Mouse (Mus musculus): ENCODE data around the gene Cdca3. TPM values are rescaled to one million over a fixed set of nuclear protein-coding genes. Genes with fewer than 3 reads are reported as not detected.
"Not testable (repeated sequence)": the region's sequence is repeated elsewhere in the genome, so short reads cannot be mapped to it uniquely, and the experiment has no call there.

The Cdca3 gene
- polyA plus RNA-seq, 1 experiment from 2014 or later: 179 TPM

DNA sequence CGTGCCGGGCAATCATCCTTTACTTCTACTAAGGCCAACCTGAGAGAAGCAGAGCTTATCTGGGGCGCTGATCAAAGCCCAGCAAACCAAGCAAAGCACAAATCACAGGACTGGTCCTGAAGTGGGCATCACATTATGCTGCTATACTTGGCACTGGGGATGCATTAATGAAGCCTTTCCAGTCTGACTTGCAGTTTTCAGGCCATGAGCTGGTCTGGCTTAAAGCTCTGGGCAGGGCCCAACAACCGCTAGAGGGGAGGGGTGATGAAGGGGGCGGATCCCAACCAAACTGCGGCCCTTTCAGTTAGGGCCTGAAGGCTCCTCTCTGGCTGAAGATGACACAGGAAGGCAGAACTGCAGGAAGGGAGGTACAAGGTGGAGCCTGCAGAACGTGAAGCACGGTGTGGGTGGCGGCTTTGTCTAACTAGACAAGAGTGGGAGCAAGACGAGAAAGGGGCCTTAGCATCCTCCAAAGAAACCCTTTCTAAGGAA is 1.2 kb upstream of the Cdca3 start:
- Histone ChIP-seq H3K27ac (peak overlapping the region; percentile 91), H3K4me1 (peaks cover 19% of the 10 kb centered on the region), H3K27me3 (ENCODE audit: insufficient read depth, poor library complexity, severe bottlenecking) (no peaks in the 10 kb centered on the region), H3K9me3 (no peaks in the 10 kb centered on the region), H3K36me3 (peaks cover 60% of the 10 kb centered on the region), H3K4me3 (peak overlapping the region; percentile 68)
- WGBS: 25% methylated on average over 10 of the region's 10 CpGs
- DNase-seq (ENCODE audit: low spot score): no peak

DNA sequence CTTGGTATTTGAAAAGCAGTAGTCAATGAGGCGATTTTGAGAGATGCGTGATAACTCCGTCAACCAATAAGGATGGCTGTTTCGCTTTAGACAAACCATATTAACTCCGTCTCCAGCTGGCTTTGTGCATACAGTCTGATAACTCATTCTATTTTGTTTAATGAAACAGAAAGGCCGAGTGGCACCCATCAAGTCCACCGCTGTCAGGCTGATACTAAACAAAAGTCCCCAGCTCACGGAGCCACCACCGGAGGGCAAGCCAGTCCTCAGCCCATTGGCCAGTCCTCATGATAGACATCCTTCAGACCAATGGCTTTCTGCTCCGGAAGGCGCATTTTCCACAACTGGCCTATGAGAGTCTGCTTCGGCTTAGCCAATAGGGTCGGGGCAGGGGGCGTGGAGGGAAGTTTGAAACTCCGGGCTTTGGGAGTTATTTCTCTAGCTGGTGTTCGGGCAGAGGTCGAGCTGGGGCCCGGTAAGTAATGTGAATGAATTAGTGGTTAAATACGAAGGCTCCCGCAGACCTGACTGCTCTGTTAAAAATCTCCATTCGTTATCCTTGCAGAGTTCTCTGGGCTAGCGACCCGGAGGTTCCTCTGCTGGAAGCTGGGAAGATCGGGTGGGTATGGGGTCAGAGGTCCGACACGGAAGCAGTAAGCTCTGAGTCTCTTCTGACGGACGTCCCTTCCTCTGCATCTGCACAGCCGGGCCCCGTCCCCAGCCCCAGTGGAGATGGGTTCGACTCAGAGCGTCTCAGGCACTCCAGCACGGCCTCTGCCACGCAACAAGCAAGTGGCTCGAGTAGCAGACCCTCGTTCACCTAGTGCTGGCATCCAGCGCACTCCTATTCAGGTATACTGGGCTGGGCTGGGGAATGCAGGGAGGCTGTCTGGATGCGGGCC is 703 bp downstream of the Cdca3 start:
- H3K9me3 ChIP-seq: no peaks in the 10 kb centered on the region
- H3K27ac ChIP-seq: peak overlapping the region; percentile 91
- under 1% methylated on average over 38 of the region's 38 CpGs for WGBS
- peaks cover 57% of the 10 kb centered on the region for H3K36me3 ChIP-seq
- H3K4me3 ChIP-seq: peak overlapping the region; percentile 68
- peaks cover 25% of the 10 kb centered on the region for H3K4me1 ChIP-seq
- DNase-seq (ENCODE audit: low spot score): peak; percentile 99
- no peaks in the 10 kb centered on the region for H3K27me3 ChIP-seq (ENCODE audit: insufficient read depth, poor library complexity, severe bottlenecking)

DNA sequence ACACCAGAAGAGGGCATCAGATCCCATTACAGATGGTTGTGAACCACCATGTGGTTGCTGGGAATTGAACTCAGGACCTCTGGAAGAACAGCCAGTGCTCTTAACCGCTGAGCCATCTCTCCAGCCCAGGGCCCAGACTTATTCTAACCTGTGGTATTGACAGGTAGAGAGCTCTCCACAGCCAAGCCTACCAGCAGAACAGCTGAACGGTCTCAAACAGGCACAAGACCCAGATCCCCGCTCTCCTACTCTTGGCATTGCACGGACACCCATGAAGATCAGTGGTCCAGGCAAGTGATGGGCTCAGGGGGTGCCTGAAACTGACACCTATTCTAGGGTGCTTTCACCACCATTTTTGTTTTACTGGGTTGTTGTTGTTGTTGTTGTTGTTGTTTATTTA is 1.9 kb downstream of the Cdca3 start:
- 93% methylated on average over 4 of the region's 4 CpGs for WGBS
- not testable (repeated sequence) for DNase-seq (ENCODE audit: low spot score); H3K27ac ChIP-seq; H3K9me3 ChIP-seq; H3K27me3 ChIP-seq (ENCODE audit: insufficient read depth, poor library complexity, severe bottlenecking)
- H3K36me3 ChIP-seq: peaks cover 46% of the 10 kb centered on the region
- peaks cover 36% of the 10 kb centered on the region for H3K4me1 ChIP-seq
- peak overlapping the region; percentile 68; the same call in 1 of the 2 replicates for H3K4me3 ChIP-seq

DNA sequence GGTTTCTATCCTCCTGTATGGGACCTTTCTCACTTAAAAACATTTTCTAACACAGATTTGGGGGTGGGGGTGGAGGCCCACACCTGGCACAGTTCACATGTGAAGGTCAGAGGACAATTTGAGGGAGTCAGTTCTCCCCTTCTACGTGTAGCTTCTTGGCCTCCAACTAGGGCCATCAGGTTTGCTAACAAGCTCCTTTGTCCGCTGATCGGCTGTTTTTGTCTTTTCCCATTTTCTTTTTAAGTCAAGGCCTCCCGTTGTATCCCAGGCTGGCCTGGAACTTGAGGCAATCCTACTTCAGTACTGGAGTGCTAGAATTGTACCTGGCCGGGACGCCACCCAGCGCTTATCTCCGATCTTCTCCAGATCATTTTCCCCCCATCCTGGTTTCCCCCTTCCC is 2.3 kb downstream of the Cdca3 start:
- H3K9me3 ChIP-seq: no peaks in the 10 kb centered on the region
- WGBS: 93% methylated on average over 8 of the region's 8 CpGs
- H3K4me3 ChIP-seq: no peak overlapping the region; the same call in 1 of the 2 replicates
- H3K4me1 ChIP-seq: peaks cover 41% of the 10 kb centered on the region
- no peak for DNase-seq (ENCODE audit: low spot score)
- H3K27ac ChIP-seq: no peak overlapping the region
- H3K36me3 ChIP-seq: peaks cover 42% of the 10 kb centered on the region
- no peaks in the 10 kb centered on the region for H3K27me3 ChIP-seq (ENCODE audit: insufficient read depth, poor library complexity, severe bottlenecking)

DNA sequence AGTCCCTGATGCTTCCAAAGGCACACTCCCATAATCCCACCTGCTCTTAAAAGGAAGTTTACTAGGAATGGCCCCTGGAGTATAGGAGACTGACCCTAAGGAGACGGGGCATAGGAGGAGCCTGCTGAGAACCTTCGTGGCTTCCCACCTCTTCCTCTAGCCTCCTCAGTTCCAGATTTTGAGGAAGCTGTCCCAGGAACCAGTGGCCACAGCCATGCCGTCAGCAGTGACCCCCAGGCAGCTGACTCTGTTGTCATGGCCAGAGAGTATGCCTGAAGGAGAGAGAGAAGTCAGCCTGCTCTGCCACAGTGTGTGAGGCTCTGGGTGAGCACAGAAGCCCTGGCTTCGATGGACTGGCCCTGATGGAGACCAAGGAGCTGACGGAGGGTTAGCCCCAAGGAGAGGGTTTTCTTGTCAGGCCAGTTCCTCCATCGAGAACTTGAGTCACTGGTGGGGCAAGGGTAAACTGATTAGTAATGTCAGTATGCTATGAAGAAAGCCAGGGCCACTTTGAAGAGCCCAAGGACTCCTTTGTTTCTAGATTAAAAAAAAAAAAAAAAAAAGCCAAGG is 5.2 kb downstream of the Cdca3 start:
- Histone ChIP-seq H3K4me1 (peaks cover 51% of the 10 kb centered on the region), H3K27me3 (ENCODE audit: insufficient read depth, poor library complexity, severe bottlenecking) (peaks cover 5% of the 10 kb centered on the region), H3K4me3 (no peak overlapping the region), H3K9me3 (no peaks in the 10 kb centered on the region), H3K27ac (peak overlapping the region; percentile 24; the same call in 1 of the 2 replicates), H3K36me3 (peaks cover 36% of the 10 kb centered on the region)
- whole genome bisulfite sequencing: 82% methylated on average over 6 of the region's 6 CpGs
- no peak for DNase-seq (ENCODE audit: low spot score)

DNA sequence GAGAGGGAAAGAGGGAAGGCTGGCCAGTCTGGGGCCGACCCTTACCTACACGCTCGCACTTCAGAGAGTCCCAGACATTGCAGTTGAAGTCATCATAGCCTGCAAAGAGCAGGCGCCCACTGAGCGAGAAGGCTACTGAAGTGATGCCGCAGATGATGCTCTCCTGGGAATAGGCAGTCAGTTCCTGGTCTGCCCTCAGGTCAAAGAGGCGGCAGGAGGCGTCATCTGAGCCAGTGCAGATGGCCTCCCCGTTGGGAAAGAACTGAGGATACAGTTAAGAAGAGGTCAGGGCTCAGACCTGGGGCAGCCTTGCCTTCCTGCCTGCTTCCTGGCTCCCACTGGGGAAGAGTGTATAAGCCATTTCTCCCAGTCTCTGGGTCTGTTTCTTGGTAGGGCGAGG is 6.2 kb downstream of the Cdca3 start:
- 48% methylated on average over 10 of the region's 10 CpGs for WGBS
- Histone ChIP-seq H3K36me3 (peaks cover 36% of the 10 kb centered on the region), H3K9me3 (no peaks in the 10 kb centered on the region), H3K4me3 (no peak overlapping the region), H3K27ac (peak overlapping the region; percentile 36; the same call in 1 of the 2 replicates), H3K27me3 (ENCODE audit: insufficient read depth, poor library complexity, severe bottlenecking) (peaks cover 12% of the 10 kb centered on the region), H3K4me1 (peaks cover 58% of the 10 kb centered on the region)
- no peak for DNase-seq (ENCODE audit: low spot score)

DNA sequence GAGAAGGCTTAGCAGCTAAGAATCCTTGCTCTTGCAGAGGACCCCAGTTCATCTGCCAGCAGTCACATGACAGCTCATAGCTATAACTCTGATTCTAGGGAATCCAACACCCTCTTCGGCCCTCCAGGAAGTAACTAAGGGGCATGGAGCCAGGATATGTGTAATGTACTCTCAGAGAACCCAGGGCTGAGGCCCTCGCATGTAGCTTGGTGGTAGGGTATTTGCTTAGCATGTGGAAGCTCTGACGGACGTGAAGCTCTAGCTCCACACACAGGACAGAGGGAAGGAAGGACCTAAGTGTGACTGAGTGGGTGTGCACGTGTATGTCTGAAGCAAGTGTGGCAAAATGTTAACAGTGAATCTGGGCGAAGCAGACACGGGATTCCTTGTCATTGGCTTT is 7.1 kb downstream of the Cdca3 start:
- peaks cover 12% of the 10 kb centered on the region for H3K27me3 ChIP-seq (ENCODE audit: insufficient read depth, poor library complexity, severe bottlenecking)
- peaks cover 36% of the 10 kb centered on the region for H3K36me3 ChIP-seq
- H3K9me3 ChIP-seq: no peaks in the 10 kb centered on the region
- 74% methylated on average over 7 of the region's 7 CpGs for WGBS
- peaks cover 55% of the 10 kb centered on the region for H3K4me1 ChIP-seq
- DNase-seq (ENCODE audit: low spot score): no peak
- H3K4me3 ChIP-seq: no peak overlapping the region
- H3K27ac ChIP-seq: no peak overlapping the region

DNA sequence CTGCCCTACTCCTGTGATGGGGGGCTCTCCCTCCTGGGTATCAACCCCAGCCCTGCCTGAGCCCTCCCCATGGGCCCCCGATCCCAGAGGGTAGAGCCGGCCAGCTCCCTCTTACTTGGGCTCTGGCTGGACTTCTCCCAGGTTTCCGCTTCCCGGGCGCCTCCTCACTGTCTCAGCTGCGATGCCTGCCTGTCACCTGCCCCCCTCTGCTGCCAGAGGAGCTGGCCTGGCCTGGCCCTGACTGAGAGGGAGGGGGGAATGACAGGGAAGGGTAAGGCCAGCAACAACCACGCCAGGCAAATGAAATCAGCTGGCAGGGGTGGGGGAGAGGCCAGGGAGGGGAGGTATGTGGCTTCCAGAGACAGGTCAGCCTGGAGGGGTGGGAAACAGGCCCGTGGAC is 10.5 kb downstream of the Cdca3 start:
- Histone ChIP-seq H3K27ac (peak overlapping the region; percentile 79), H3K36me3 (peaks cover 13% of the 10 kb centered on the region), H3K9me3 (no peaks in the 10 kb centered on the region), H3K27me3 (ENCODE audit: insufficient read depth, poor library complexity, severe bottlenecking) (peaks cover 16% of the 10 kb centered on the region), H3K4me3 (peak overlapping the region; percentile 43), H3K4me1 (peaks cover 51% of the 10 kb centered on the region)
- no peak for DNase-seq (ENCODE audit: low spot score)
- WGBS: 1% methylated on average over 8 of the region's 8 CpGs

DNA sequence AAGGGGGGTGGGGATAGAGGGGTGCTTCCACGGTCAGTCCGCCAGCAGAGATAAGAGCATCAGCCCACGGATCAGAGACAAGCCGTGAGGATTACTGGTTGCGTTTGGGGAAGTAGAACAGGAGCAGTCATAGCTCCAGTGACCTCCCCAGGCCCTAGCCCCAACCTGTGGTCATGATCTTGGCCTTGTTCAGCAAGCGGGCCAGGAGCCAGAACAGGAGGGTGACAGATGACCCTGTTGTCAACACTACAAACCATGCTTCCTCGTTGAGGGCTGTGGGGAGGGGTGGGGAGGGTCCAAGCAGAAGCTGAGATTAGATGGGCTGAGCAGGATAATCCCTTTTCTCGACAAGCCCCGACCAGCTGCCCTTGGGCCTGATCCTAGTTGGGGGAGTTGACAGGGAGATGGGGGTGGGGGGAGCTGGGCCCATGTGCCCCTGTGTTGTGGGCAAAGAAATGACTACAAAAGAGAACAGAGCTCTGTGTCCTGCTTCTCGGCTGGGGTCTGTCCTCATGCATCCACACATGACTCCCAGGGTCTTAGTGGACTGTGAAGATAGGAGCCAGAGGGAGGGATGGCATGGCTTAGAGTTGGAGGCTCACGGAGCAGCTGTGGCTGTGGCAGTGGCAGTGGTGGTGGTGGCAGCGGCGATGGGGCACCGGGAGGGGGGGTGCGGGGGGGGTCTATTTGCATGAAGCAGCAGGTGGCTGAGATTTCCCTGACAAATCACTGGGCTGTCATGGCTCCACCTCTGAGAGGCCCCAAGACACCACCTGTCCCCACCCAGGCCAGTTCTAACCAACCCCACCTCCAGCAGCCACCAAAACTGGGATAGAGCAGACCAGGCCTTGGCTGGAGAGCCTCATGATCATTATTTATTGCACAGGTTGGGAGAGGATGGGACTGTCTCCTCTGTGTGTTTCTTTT is 11.2 kb downstream of the Cdca3 start, which contains the start of gene Gnb3:
Gene Gnb3, minus strand, starts transcription at position 35 of the 927 bp plus-strand sequence.
- Histone ChIP-seq H3K4me1 (peaks cover 46% of the 10 kb centered on the region), H3K36me3 (peaks cover 18% of the 10 kb centered on the region), H3K27ac (peak within 1 kb of the TSS; percentile 79), H3K9me3 (no peaks in the 10 kb centered on the region), H3K4me3 (peak within 1 kb of the TSS; percentile 43), H3K27me3 (ENCODE audit: insufficient read depth, poor library complexity, severe bottlenecking) (peaks cover 20% of the 10 kb centered on the region)
- WGBS: 17% methylated on average over 15 of the region's 15 CpGs
- DNase-seq (ENCODE audit: low spot score): no peak

DNA sequence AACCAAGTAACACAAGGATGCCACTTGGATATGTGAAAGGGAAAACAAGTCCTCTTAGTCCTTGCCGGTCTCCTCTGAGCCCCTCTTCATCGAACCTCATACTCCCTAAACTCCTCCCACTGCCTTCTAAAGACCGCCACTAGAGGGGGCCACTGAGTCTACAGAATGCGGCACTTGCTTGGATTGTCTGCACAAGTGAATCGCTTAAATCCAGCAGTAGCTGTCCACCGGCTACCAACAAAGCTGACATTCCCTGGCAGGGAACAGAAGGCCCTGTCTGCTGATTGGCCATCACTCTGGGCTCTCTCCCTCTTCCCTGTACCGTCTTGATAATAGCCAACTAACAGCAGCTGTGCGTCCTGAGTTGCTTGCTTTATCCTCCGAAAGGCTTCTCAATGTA is 18.0 kb downstream of the Cdca3 start:
- Histone ChIP-seq H3K36me3 (peaks cover 12% of the 10 kb centered on the region), H3K27ac (no peak overlapping the region)
- 9% methylated on average over 9 of the region's 9 CpGs for WGBS

DNA sequence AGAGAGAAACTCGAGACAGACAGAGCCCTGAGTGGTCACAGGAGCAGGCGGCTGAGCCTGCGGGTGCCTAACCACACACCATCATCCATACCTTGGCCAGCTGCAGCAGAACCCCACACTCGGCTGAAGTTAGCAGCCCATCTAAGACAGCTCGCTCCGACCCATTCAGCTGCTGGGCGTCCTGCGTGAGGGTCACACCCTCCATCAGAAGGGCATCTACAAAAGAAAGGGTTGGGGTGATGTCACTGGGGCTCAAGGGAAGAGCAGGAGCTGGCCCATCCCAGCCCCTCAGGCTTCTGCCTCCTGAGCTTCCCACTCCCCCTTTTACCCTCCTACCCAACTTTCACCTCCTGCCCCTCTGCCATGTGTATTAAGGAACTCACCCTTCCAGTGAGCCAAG is 21.2 kb downstream of the Cdca3 start:
- DNase-seq (ENCODE audit: low spot score): no peak
- Histone ChIP-seq H3K4me1 (peaks cover 8% of the 10 kb centered on the region), H3K9me3 (no peaks in the 10 kb centered on the region), H3K36me3 (peaks cover 7% of the 10 kb centered on the region; the same call in 1 of the 2 replicates), H3K27ac (no peak overlapping the region), H3K4me3 (no peak overlapping the region), H3K27me3 (ENCODE audit: insufficient read depth, poor library complexity, severe bottlenecking) (peaks cover 16% of the 10 kb centered on the region)
- WGBS: 38% methylated on average over 8 of the region's 8 CpGs

More for the DNA sequence above, 18.0 kb downstream of the Cdca3 start:
- Histone ChIP-seq H3K9me3 (no peaks in the 10 kb centered on the region), H3K4me3 (no peak overlapping the region), H3K27me3 (ENCODE audit: insufficient read depth, poor library complexity, severe bottlenecking) (peaks cover 13% of the 10 kb centered on the region), H3K4me1 (peaks cover 3% of the 10 kb centered on the region; the same call in 1 of the 2 replicates)
- peak; percentile 96 for DNase-seq (ENCODE audit: low spot score)

DNA sequence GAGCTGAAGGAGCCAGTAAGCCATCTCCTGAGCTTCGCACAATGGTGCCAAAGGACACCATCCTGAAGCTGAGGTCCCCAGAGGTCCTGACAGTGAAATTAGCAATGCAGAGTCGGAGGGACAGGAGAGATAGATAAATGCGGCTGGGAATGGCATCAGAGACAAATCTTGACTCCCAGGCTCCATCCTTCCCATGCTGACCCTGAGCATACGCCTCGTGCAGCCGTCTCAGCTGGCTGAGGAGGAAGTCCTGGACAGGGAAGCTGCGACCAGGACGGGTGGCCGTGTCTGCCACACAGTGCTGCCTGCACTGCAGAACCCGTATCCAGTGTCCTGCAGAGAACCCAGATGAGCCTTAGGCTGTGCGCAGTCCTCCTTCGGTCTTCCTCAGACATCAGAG is 25.3 kb downstream of the Cdca3 start:
- peaks cover 36% of the 10 kb centered on the region for H3K4me1 ChIP-seq
- H3K36me3 ChIP-seq: peaks cover 7% of the 10 kb centered on the region; the same call in 1 of the 2 replicates
- no peak for DNase-seq (ENCODE audit: low spot score)
- H3K4me3 ChIP-seq: no peak overlapping the region
- WGBS: 64% methylated on average over 12 of the region's 12 CpGs
- H3K27me3 ChIP-seq (ENCODE audit: insufficient read depth, poor library complexity, severe bottlenecking): peaks cover 37% of the 10 kb centered on the region
- H3K9me3 ChIP-seq: no peaks in the 10 kb centered on the region
- H3K27ac ChIP-seq: no peak overlapping the region
